Mouse (Mus musculus) thymus, adult 2 months (tissue): ENCODE results near the gene Mtmr3.

Experiments
- CTCF ChIP-seq: fragments of 200-500 bp; IDR thresholded peaks from 2 replicates; pipeline ENCODE4 v1.5.1; 2012; ENCODE audit warnings: mild to moderate bottlenecking, control low read depth, low read length, moderate library complexity, borderline replicate concordance; ENCODE audit not compliant: control insufficient read depth, poor library complexity, insufficient read depth; ENCODE audit errors: extremely low read depth
- POLR2A ChIP-seq: fragments of 200-500 bp; IDR thresholded peaks from 2 replicates; pipeline ENCODE4 v1.6.1; 2012; ENCODE audit warnings: mild to moderate bottlenecking, low read length, control low read depth, moderate library complexity; ENCODE audit not compliant: control insufficient read depth, poor library complexity, insufficient read depth; ENCODE audit errors: extremely low read depth

DNA sequence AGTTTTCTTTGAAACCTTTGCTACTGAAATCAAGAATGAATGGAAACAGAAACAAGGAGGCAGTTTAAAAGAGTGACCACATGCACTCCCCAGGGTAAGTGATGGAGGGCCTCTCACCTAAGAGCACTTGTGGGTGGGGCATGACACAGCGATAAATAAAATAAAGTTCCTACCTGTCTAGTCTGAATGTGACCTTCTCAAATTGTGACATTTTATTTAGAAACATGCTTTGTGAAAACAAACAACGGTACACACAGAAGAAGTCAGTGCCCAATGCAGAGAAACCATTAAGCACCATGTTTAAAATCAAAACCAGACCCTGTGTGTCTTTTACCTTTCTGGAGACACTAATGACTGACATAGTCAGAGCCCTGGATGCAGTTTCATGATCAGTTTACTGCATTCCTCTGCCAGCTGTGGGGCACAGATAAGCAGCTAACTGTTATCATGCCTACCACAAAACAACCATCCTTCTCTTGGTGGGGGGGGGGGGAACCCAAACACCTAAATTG is 51.6 kb downstream of the Mtmr3 start:
- TF ChIP-seq CTCF: no peak
- no peak for TF ChIP-seq POLR2A
